Mouse (Mus musculus) neural tube, embryonic 11.5 days (tissue): ENCODE measurements around the gene Pbx1. TPM values are rescaled to one million over a fixed set of nuclear protein-coding genes. Genes with fewer than 3 reads are reported as not detected.

Experiments
- ATAC-seq: fragments of 200-750 bp; cut with Nextera tagmentation; 2 replicates; pipeline ENCODE4 v1.8.0; 2017; ENCODE audit warnings: moderate number of reproducible peaks, mild to moderate bottlenecking, moderate TSS enrichment, moderate library complexity; ENCODE audit not compliant: insufficient read depth, low FRiP score, low TSS enrichment
- DNase-seq: peaks from one replicate; pipeline ENCODE4 v3.0.0-alpha.2; 2015; ENCODE audit warnings: low spot score
- H3K27ac ChIP-seq: fragments of 300-500 bp; sonication (generic); 2 replicates; pipeline ENCODE4 v1.5.1; 2014; ENCODE audit warnings: low read depth, mild to moderate bottlenecking, low read length
- H3K27me3 ChIP-seq: fragments of 300-500 bp; sonication (generic); 2 replicates; pipeline ENCODE4 v1.6.1; 2014; ENCODE audit warnings: mild to moderate bottlenecking, low read length, mixed read lengths; ENCODE audit not compliant: control insufficient read depth, insufficient read depth
- H3K36me3 ChIP-seq: fragments of 300-500 bp; sonication (generic); 2 replicates; pipeline ENCODE4 v1.6.1; 2014; ENCODE audit warnings: mild to moderate bottlenecking, low read length, moderate library complexity, mixed read lengths; ENCODE audit not compliant: control insufficient read depth, insufficient read depth
- H3K4me1 ChIP-seq: fragments of 300-500 bp; sonication (generic); 2 replicates; pipeline ENCODE4 v1.6.1; 2014; ENCODE audit warnings: low read length, mixed read lengths; ENCODE audit not compliant: control insufficient read depth, insufficient read depth
- H3K4me2 ChIP-seq: fragments of 300-500 bp; sonication (generic); 2 replicates; pipeline ENCODE4 v1.6.1; 2014; ENCODE audit warnings: low read depth, mild to moderate bottlenecking, moderate library complexity
- H3K4me3 ChIP-seq: fragments of 300-500 bp; sonication (generic); 2 replicates; pipeline ENCODE4 v1.5.1; 2014; ENCODE audit warnings: low read depth, low read length
- H3K9ac ChIP-seq: fragments of 300-500 bp; sonication (generic); 2 replicates; pipeline ENCODE4 v1.6.1; 2014; ENCODE audit warnings: mild to moderate bottlenecking, low read length
- H3K9me3 ChIP-seq: fragments of 300-500 bp; sonication (generic); 2 replicates; pipeline ENCODE4 v1.6.1; 2016; ENCODE audit warnings: low read length; ENCODE audit not compliant: control insufficient read depth
- WGBS: fragments of 180-500 bp; shearing (Covaris S2); extraction: QIAGEN DNeasy Blood & Tissue Kit; methylation state at CpG from one replicate; pipeline ENCODE4 v1.1.7; 2014; 5-methylcytosine and 5-hydroxymethylcytosine counted together
- polyA plus RNA-seq: library from polyadenylated mRNA; unstranded; fragments of >200 nt; fragmentation: Nextera tagmentation; extraction: Ambion mirVana; gene quantifications from 2 replicates; pipeline ENCODE4 v1.2.1, GENCODE M21; 2014

Pbx1 gene
- polyA plus RNA-seq, 1 experiment from 2014 or later = 45.8 TPM

- ATAC-seq (no peak), DNase-seq (no peak)
- Histone ChIP-seq H3K4me1 (no peaks in the 10 kb centered on the region), H3K4me2 (no peak overlapping the region), H3K27ac (no peak overlapping the region), H3K4me3 (no peak overlapping the region), H3K9ac (no peak overlapping the region), H3K27me3 (no peaks in the 10 kb centered on the region), H3K9me3 (no peaks in the 10 kb centered on the region), H3K36me3 (no peaks in the 10 kb centered on the region)
- WGBS = 78% methylated on average over 5 of the region's 5 CpGs
Observed at GRCm38 (mm10) chr1:168071974-168072373, 360.1 kb downstream of the Pbx1 start.

DNA sequence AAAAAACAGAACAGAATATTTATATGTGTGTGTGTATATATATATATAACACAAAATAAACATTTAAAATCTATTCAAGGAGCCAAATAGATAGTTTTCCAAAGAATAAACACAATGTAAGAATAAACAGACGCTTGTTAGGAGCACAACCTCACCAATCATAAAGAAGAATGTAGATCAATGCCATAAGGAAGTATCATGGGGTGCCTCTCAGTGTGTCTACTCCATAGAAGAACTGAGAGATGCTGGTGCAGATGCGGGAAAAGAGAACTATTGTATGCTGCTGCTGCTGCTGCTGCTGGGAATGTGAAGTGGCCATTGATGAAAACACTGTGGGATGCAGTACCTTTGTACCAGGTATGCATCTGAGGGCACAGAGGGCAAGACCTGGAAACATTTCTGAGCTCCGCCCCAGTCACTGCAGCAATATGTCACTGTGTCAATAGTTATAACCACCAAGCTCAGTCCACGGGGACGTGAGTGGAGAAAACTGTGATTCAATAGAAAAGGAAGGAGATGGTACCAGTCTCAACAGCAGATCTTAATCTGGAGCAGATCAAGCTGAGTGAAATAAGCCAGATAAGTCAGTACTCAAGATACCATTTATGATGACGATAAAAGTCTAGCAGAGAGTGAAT lies 361.7 kb downstream of the Pbx1 start:
- no peaks in the 10 kb centered on the region for H3K36me3 ChIP-seq
- no peak overlapping the region for H3K4me3 ChIP-seq
- ATAC-seq = no peak
- H3K9me3 ChIP-seq = no peaks in the 10 kb centered on the region
- H3K4me2 ChIP-seq = no peak overlapping the region
- WGBS = 85% methylated on average over 6 of the region's 6 CpGs
- no peaks in the 10 kb centered on the region for H3K27me3 ChIP-seq
- no peak for DNase-seq
- H3K4me1 ChIP-seq = no peaks in the 10 kb centered on the region
- no peak overlapping the region for H3K27ac ChIP-seq
- no peak overlapping the region for H3K9ac ChIP-seq

GRCm38 (mm10) chr1:168069740-168070139 lies 362.3 kb downstream of the Pbx1 start:
- Histone ChIP-seq H3K4me2 (no peak overlapping the region), H3K4me1 (no peaks in the 10 kb centered on the region), H3K27ac (no peak overlapping the region), H3K9me3 (no peaks in the 10 kb centered on the region), H3K4me3 (no peak overlapping the region), H3K27me3 (no peaks in the 10 kb centered on the region), H3K9ac (no peak overlapping the region), H3K36me3 (no peaks in the 10 kb centered on the region)
- DNase-seq (no peak), ATAC-seq (no peak)
- WGBS = 73% methylated on average over 5 of the region's 5 CpGs
